Comparison of ENCODE assay signal across 8 mouse cellular contexts in the genomic region with DNA sequence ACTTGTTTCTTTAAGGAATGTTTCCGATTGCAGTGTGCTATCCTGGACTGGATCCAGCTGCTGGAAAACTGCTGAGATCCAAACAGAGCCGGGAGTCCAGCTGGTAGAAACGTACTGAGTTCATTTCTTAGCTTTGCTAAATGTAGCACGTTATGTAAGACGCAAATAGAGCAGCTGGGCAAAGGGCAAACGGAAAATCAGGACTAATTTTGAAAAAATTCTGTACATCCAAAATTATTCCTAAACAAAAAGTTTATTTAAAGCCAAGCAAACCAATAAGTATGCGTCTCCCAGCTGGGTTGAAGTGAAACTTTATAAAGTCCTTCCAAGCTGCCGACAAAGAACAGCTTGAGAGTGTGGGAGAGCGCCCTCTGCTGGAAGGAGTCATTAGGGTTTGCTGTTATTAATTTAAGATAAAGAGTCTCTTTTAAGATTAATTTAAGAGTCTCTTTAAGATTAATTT. TPM values are rescaled to one million over a fixed set of nuclear protein-coding genes. Genes with fewer than 3 reads are reported as not detected.
DNase-seq lines count a peak whose midpoint lies in the region; ATAC-seq lines count a peak whose summit lies in the region.

No protein-coding gene starts in this region.

- DNase-seq in CD4-positive helper T cell, adult 2 months (ENCODE audit: low read depth, low spot score): peak; percentile 73
- peak; percentile 88 for DNase-seq in adrenal gland, postnatal 10 days
- DNase-seq in kidney, postnatal 14 days: peak; percentile 84
- DNase-seq in testis, postnatal 10 days (ENCODE audit: low spot score): peak; percentile 93

- 11% methylated on average over 9 of the region's 9 CpGs for WGBS in embryonic facial prominence, embryonic 15.5 days
- WGBS in heart, embryonic 14.5 days: 11% methylated on average over 9 of the region's 9 CpGs
- WGBS in liver, embryonic 12.5 days (ENCODE audit: insufficient replicate concordance): 22% methylated on average over 9 of the region's 9 CpGs
- WGBS in neural tube, embryonic 15.5 days: 29% methylated on average over 9 of the region's 9 CpGs

- ATAC-seq in embryonic facial prominence, embryonic 15.5 days (ENCODE audit: insufficient number of reproducible peaks, low FRiP score, low TSS enrichment, low read depth): no peak
- no peak for ATAC-seq in heart, embryonic 14.5 days (ENCODE audit: insufficient number of reproducible peaks, insufficient read depth, low FRiP score, low read depth)
- no peak for ATAC-seq in liver, embryonic 12.5 days
- no peak for ATAC-seq in neural tube, embryonic 15.5 days (ENCODE audit: low FRiP score)

- peak overlapping the region; percentile 25; the same call in 1 of the 2 replicates for H3K27ac ChIP-seq in embryonic facial prominence, embryonic 15.5 days (replicated peaks)
- peak overlapping the region in 1 of 2 experiments; percentile 57; a peak in 2 of 4 replicates for H3K27ac ChIP-seq in heart, embryonic 14.5 days (replicated peaks in 1 of 2; ENCODE audit: control insufficient read depth in 1 of 2, insufficient read depth in 1 of 2, low read depth in 2 of 2, low read length in 2 of 2)
- H3K27ac ChIP-seq in liver, embryonic 12.5 days: no peak overlapping the region
- H3K27ac ChIP-seq in neural tube, embryonic 15.5 days (replicated peaks): no peak overlapping the region

- H3K4me2 ChIP-seq in embryonic facial prominence, embryonic 15.5 days (replicated peaks): peak overlapping the region; percentile 45
- H3K4me2 ChIP-seq in heart, embryonic 14.5 days (ENCODE audit: low read length): peak overlapping the region; percentile 59
- H3K4me2 ChIP-seq in liver, embryonic 12.5 days: peak overlapping the region; percentile 51
- H3K4me2 ChIP-seq in neural tube, embryonic 15.5 days: peak overlapping the region; percentile 29

- no peak overlapping the region for H3K9ac ChIP-seq in embryonic facial prominence, embryonic 15.5 days
- H3K9ac ChIP-seq in heart, embryonic 14.5 days (ENCODE audit: low read length): peak overlapping the region; percentile 39
- H3K9ac ChIP-seq in liver, embryonic 12.5 days: no peak overlapping the region
- H3K9ac ChIP-seq in neural tube, embryonic 15.5 days (replicated peaks): no peak overlapping the region

- no peaks in the 10 kb centered on the region; the same call in 1 of the 2 replicates for H3K36me3 ChIP-seq in embryonic facial prominence, embryonic 15.5 days
- H3K36me3 ChIP-seq in heart, embryonic 14.5 days (ENCODE audit: control insufficient read depth, insufficient read depth, low read length): peaks cover 38% of the 10 kb centered on the region
- H3K36me3 ChIP-seq in liver, embryonic 12.5 days: no peaks in the 10 kb centered on the region
- peaks cover 44% of the 10 kb centered on the region for H3K36me3 ChIP-seq in neural tube, embryonic 15.5 days

- H3K4me3 ChIP-seq in embryonic facial prominence, embryonic 15.5 days (replicated peaks): peak overlapping the region; percentile 34
- H3K4me3 ChIP-seq in heart, embryonic 14.5 days (ENCODE audit: control insufficient read depth in 1 of 2, insufficient read depth in 1 of 2, low read depth in 1 of 2, low read length in 2 of 2): peak overlapping the region in 1 of 2 experiments; percentile 32; a peak in 2 of 4 replicates
- peak overlapping the region; percentile 28 for H3K4me3 ChIP-seq in liver, embryonic 12.5 days
- H3K4me3 ChIP-seq in neural tube, embryonic 15.5 days (replicated peaks): peak overlapping the region; percentile 12; the same call in 1 of the 2 replicates

- H3K4me1 ChIP-seq in embryonic facial prominence, embryonic 15.5 days: peaks cover 17% of the 10 kb centered on the region
- H3K4me1 ChIP-seq in heart, embryonic 14.5 days (ENCODE audit: control insufficient read depth in 2 of 2, insufficient read depth in 2 of 2, low read length in 2 of 2): peaks cover 7 to 14% of the 10 kb centered on the region in 2 experiments
- peaks cover 9% of the 10 kb centered on the region for H3K4me1 ChIP-seq in liver, embryonic 12.5 days
- H3K4me1 ChIP-seq in neural tube, embryonic 15.5 days: no peaks in the 10 kb centered on the region

- H3K27me3 ChIP-seq in embryonic facial prominence, embryonic 15.5 days: no peaks in the 10 kb centered on the region
- no peaks in the 10 kb centered on the region for H3K27me3 ChIP-seq in heart, embryonic 14.5 days (ENCODE audit: control insufficient read depth, insufficient read depth, low read length)
- peaks cover 12% of the 10 kb centered on the region; the same call in 1 of the 2 replicates for H3K27me3 ChIP-seq in liver, embryonic 12.5 days (replicated peaks)
- H3K27me3 ChIP-seq in neural tube, embryonic 15.5 days (replicated peaks): no peaks in the 10 kb centered on the region

- no peaks in the 10 kb centered on the region for H3K9me3 ChIP-seq in embryonic facial prominence, embryonic 15.5 days (replicated peaks)
- peaks cover 1% of the 10 kb centered on the region for H3K9me3 ChIP-seq in heart, embryonic 14.5 days (ENCODE audit: control insufficient read depth, low read length)
- peaks cover 3% of the 10 kb centered on the region for H3K9me3 ChIP-seq in liver, embryonic 12.5 days (replicated peaks)
- H3K9me3 ChIP-seq in neural tube, embryonic 15.5 days (replicated peaks): no peaks in the 10 kb centered on the region

RNA-seq across cellular contexts. Expression of gene Tmem44, which starts 30.2 kb away (rescaled TPM):
- 1 to 10 TPM; 6.4 to 9.7 TPM for total RNA-seq in adrenal gland, postnatal 10 days (2021)
- 18.6 and 19.1 TPM in 2 replicates for polyA plus RNA-seq in embryonic facial prominence, embryonic 15.5 days (2015; fragmentation: Nextera tagmentation; extraction: Ambion mirVana)
- polyA plus RNA-seq in heart, embryonic 14.5 days (2014; fragmentation: Nextera tagmentation; extraction: Ambion mirVana): 24.2 and 24.3 TPM in 2 replicates
- 1.5 and 1.7 TPM in 2 replicates for polyA plus RNA-seq in liver, embryonic 12.5 days (2016; fragmentation: Nextera tagmentation; extraction: Ambion mirVana)
- polyA plus RNA-seq in neural tube, embryonic 15.5 days (2015; fragmentation: Nextera tagmentation; extraction: Ambion mirVana): 57.5 and 64.7 TPM in 2 replicates
